Mouse (Mus musculus): ENCODE measurements around the gene Ttc39b. TPM values are rescaled to one million over a fixed set of nuclear protein-coding genes. Genes with fewer than 3 reads are reported as not detected.

Ttc39b gene
- total and polyA plus RNA-seq, 3 experiments, result 11.3 to 109 (median 21.1) TPM

GRCm38 (mm10) chr4:83315930-83316329, 8.1 kb downstream of the Ttc39b start:
- DNase-seq (ENCODE audit: low read depth, low spot score), result no peak
- H3K4me3 ChIP-seq (ENCODE audit: control insufficient read depth in 1 of 2, insufficient read depth in 1 of 2, low read depth in 2 of 2, low read length in 2 of 2), result peak overlapping the region; percentile 72 to 92
- H3K9me3 ChIP-seq (replicated peaks; ENCODE audit: insufficient read depth, low read length), result no peaks in the 10 kb centered on the region
- peaks cover 12% of the 10 kb centered on the region for H3K79me2 ChIP-seq (ENCODE audit: control insufficient read depth, insufficient read depth, low read length, poor library complexity)
- peak overlapping the region; percentile 75 for H3K9ac ChIP-seq (ENCODE audit: control insufficient read depth, low read depth, low read length, poor library complexity, severe bottlenecking)
- peak overlapping the region; percentile 78 for H3K27ac ChIP-seq (ENCODE audit: control insufficient read depth, low read depth, low read length)
- no peak for TF ChIP-seq MAFK (IDR thresholded peaks at IDR 0.05; ENCODE audit: borderline replicate concordance, low read depth, low read length)
- TF ChIP-seq UBTF (IDR thresholded peaks at IDR 0.05; ENCODE audit: borderline replicate concordance, insufficient read depth, low read depth, low read length), result no peak
- TF ChIP-seq CHD2 (IDR thresholded peaks at IDR 0.05; ENCODE audit: low read length), result no peak
- no peak for TF ChIP-seq RCOR1 (IDR thresholded peaks at IDR 0.05; ENCODE audit: low read depth, low read length)
- no peak for TF ChIP-seq USF2 (IDR thresholded peaks at IDR 0.05; ENCODE audit: borderline replicate concordance in 1 of 2, insufficient read depth in 1 of 2, low read depth in 1 of 2, low read length in 2 of 2)
- H3K4me1 ChIP-seq (ENCODE audit: control insufficient read depth in 1 of 2, insufficient read depth in 2 of 2, low read length in 2 of 2), result peaks cover 9 to 19% of the 10 kb centered on the region in 2 experiments
- no peaks in the 10 kb centered on the region for H3K27me3 ChIP-seq (ENCODE audit: control insufficient read depth in 1 of 2, insufficient read depth in 2 of 2, low read length in 2 of 2)
- H3K36me3 ChIP-seq (ENCODE audit: control insufficient read depth in 1 of 2, insufficient read depth in 2 of 2, low read length in 2 of 2), result peaks cover 0 to 16% of the 10 kb centered on the region in 2 experiments; a peak in 2 of 4 replicates

DNA sequence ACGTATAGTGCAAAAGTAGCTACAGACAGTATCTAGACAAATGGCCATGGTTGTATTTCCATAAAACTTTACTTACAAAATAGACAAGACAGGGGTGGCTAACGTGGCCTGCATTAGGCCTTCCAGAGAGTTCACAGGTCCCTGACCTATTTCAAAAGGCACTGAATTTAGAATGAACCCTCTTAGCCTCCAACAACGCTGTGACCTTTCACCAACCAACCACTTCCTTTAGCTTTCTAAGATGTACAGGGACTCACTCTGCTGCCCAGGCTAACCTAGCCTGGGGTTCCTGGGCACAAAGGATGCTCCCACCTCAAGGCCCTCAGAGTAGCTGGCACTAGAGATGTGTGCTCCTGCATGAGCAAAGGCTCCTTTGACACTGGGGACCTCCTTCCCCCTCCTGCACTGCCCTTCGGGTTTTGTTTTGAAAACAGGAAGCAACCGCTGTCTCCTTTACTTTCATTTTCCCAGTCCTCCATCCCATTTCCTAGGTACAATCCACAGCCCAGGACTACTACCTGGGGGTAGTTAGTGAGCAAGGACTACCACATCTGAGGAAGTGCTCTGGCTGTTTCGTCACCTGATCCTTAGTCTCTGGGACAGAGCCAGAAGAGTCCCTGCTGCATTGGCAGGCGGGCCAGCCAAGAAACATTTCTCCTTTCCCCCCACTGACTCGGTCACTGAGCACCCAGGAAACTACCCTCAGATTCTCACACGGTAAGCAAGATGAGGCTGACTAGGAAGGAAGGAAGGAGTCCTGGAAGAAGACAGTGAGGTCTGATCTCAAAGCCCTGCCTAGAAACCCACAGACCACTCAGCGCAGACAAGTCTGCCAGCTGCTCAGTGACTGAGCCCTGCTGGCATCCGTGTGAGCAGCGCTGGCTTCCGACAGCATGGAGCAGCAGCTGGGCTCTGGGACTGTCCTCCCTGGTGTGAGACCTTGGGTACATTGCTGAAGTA, 8.9 kb downstream of the Ttc39b start:
- Histone ChIP-seq H3K4me3 (ENCODE audit: control insufficient read depth in 1 of 2, insufficient read depth in 1 of 2, low read depth in 2 of 2, low read length in 2 of 2) (peak overlapping the region; percentile 72 to 92), H3K4me1 (ENCODE audit: control insufficient read depth in 1 of 2, insufficient read depth in 2 of 2, low read length in 2 of 2) (peaks cover 9 to 19% of the 10 kb centered on the region in 2 experiments), H3K27me3 (ENCODE audit: control insufficient read depth in 1 of 2, insufficient read depth in 2 of 2, low read length in 2 of 2) (no peaks in the 10 kb centered on the region), H3K79me2 (ENCODE audit: control insufficient read depth, insufficient read depth, low read length, poor library complexity) (peaks cover 12% of the 10 kb centered on the region), H3K9ac (ENCODE audit: control insufficient read depth, low read depth, low read length, poor library complexity, severe bottlenecking) (peak overlapping the region; percentile 75), H3K27ac (ENCODE audit: control insufficient read depth, low read depth, low read length) (peak overlapping the region; percentile 78), H3K9me3 (replicated peaks; ENCODE audit: insufficient read depth, low read length) (no peaks in the 10 kb centered on the region), H3K36me3 (ENCODE audit: control insufficient read depth in 1 of 2, insufficient read depth in 2 of 2, low read length in 2 of 2) (peaks cover 0 to 16% of the 10 kb centered on the region in 2 experiments; a peak in 2 of 4 replicates)
- DNase-seq (ENCODE audit: low read depth, low spot score), result peak; percentile 81
- no peak for TF ChIP-seq RAD21 (IDR thresholded peaks at IDR 0.05; ENCODE audit: low read depth, low read length)
- no peak; the same call in 1 of the 2 replicates for TF ChIP-seq MXI1 (IDR thresholded peaks at IDR 0.05; ENCODE audit: low read depth, low read length)
- no peak for TF ChIP-seq CTCF (IDR thresholded peaks at IDR 0.05 in 2 of 3, conservative IDR thresholded peaks at IDR 0.05 in 1 of 3; ENCODE audit: control insufficient read depth in 1 of 3, insufficient read depth in 1 of 3, low read depth in 2 of 3, low read length in 3 of 3, poor library complexity in 1 of 3, severe bottlenecking in 1 of 3)
- TF ChIP-seq USF2 (IDR thresholded peaks at IDR 0.05; ENCODE audit: borderline replicate concordance in 1 of 2, insufficient read depth in 1 of 2, low read depth in 1 of 2, low read length in 2 of 2), result no peak
- TF ChIP-seq MYB (IDR thresholded peaks at IDR 0.05; ENCODE audit: low read depth, low read length), result no peak
- TF ChIP-seq GABPA (IDR thresholded peaks at IDR 0.05; ENCODE audit: low read depth, low read length), result no peak
- no peak for TF ChIP-seq TBP (IDR thresholded peaks at IDR 0.05; ENCODE audit: low read depth, low read length)
- peak; percentile 73 for TF ChIP-seq USF1 (IDR thresholded peaks at IDR 0.05; ENCODE audit: low read depth, low read length)
- no peak for TF ChIP-seq GATA1 (IDR thresholded peaks at IDR 0.05; ENCODE audit: low read depth, low read length)
- TF ChIP-seq MAFK (IDR thresholded peaks at IDR 0.05; ENCODE audit: borderline replicate concordance, low read depth, low read length), result no peak
- 0 out of 2 replicates have a peak, but pooled peaks have one; percentile 0 for TF ChIP-seq RCOR1 (IDR thresholded peaks at IDR 0.05; ENCODE audit: low read depth, low read length)
- no peak for TF ChIP-seq TCF12 (IDR thresholded peaks at IDR 0.05; ENCODE audit: low read depth, low read length)
- no peak for TF ChIP-seq BHLHE40 (IDR thresholded peaks at IDR 0.05; ENCODE audit: borderline replicate concordance, low read depth, low read length)
- no peak for TF ChIP-seq ZMIZ1 (IDR thresholded peaks at IDR 0.05; ENCODE audit: low read depth, low read length)
- no peak for TF ChIP-seq JUND (IDR thresholded peaks at IDR 0.05; ENCODE audit: low read depth, low read length)
- TF ChIP-seq POLR2AphosphoS2 (IDR thresholded peaks at IDR 0.05; ENCODE audit: low read length), result no peak; the same call in 1 of the 2 replicates
- TF ChIP-seq SIN3A (IDR thresholded peaks at IDR 0.05; ENCODE audit: low read length), result peak; percentile 53; the same call in 1 of the 2 replicates
- TF ChIP-seq ZC3H11A (IDR thresholded peaks at IDR 0.05; ENCODE audit: low read depth, low read length), result no peak
- no peak; the same call in 1 of the 2 replicates for TF ChIP-seq MAZ (IDR thresholded peaks at IDR 0.05; ENCODE audit: low read depth, low read length)
- TF ChIP-seq KAT2A (conservative IDR thresholded peaks at IDR 0.05; ENCODE audit: low read depth, low read length), result no peak
- TF ChIP-seq NRF1 (IDR thresholded peaks at IDR 0.05; ENCODE audit: insufficient read depth, low read depth, low read length, poor library complexity, severe bottlenecking), result no peak
- no peak for TF ChIP-seq EP300 (IDR thresholded peaks at IDR 0.05; ENCODE audit: low read depth in 1 of 2, low read length in 2 of 2)
- no peak for TF ChIP-seq SMC3 (IDR thresholded peaks at IDR 0.05; ENCODE audit: low read depth, low read length)
- no peak for TF ChIP-seq UBTF (IDR thresholded peaks at IDR 0.05; ENCODE audit: borderline replicate concordance, insufficient read depth, low read depth, low read length)
- peak in 1 of 2 experiments; percentile 33; a peak in 1 of 4 replicates for TF ChIP-seq POLR2A (IDR thresholded peaks at IDR 0.05; ENCODE audit: control insufficient read depth in 1 of 2, insufficient read depth in 1 of 2, low read depth in 1 of 2, low read length in 2 of 2, poor library complexity in 1 of 2)
- TF ChIP-seq ELF1 (IDR thresholded peaks at IDR 0.05; ENCODE audit: low read depth, low read length), result no peak; the same call in 1 of the 2 replicates
